Mouse (Mus musculus): ENCODE data around the gene Mecr.

DNA sequence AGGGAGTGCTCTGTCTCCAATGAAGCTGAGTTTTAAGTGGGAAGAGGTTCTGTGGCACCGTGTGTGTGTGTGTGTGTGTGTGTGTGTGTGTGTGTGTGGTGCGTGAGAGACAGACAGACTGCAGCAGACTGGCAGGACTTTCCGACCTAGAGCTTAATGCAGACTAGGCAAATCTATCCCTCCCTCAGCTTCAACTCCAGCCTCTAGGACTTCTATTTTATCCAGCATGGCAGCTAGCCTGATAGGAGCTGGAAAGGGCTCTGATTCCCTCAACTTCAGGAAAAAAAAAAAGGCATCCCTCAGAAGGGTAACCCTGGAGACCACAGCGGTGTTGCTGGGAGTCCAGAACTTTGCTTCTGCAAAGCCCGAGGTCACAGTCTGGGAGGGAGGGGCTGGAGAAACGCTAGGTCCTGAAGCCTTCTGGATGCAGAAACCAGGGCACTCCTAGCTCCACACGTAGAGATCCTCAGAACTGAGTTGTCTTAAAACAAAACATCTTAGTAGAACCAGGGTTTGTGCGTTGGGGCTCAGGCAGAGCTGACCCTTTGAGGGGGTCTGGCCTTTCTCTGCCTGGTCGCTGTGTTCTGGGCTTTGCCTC lies 70.9 kb downstream of the Mecr start:
- TF ChIP-seq CTCF (IDR thresholded peaks at IDR 0.05; ENCODE audit: control insufficient read depth, insufficient read depth, low read length) (no peak), POLR2A (IDR thresholded peaks at IDR 0.05; ENCODE audit: borderline replicate concordance, control insufficient read depth, low read depth, low read length) (no peak)
